Mouse (Mus musculus) limb, embryonic 15.5 days (tissue): ENCODE results near the gene Nqo2. TPM values are rescaled to one million over a fixed set of nuclear protein-coding genes. Genes with fewer than 3 reads are reported as not detected.

ENCODE experiments used
- polyA plus RNA-seq: library from polyadenylated mRNA; unstranded; fragments of >200 nt; fragmentation: Nextera tagmentation; extraction: Ambion mirVana; gene quantifications from 2 replicates; pipeline ENCODE4 v1.2.1, GENCODE M21; 2015

The Nqo2 gene
- polyA plus RNA-seq, 1 experiment from 2014 or later = 13.8 TPM

Other genes with a start within 250 kb of the Nqo2 start
- gene Serpinb6e, start 121.3 kb upstream of the Nqo2 start, polyA plus RNA-seq = not detected in 2 replicates
- gene Serpinb6c, start 59.0 kb upstream of the Nqo2 start, polyA plus RNA-seq = 4.4 and 5.3 TPM in 2 replicates
- 16.7 and 19.2 TPM in 2 replicates for gene Ripk1, start 37.7 kb downstream of the Nqo2 start, polyA plus RNA-seq
- 67.3 and 71.8 TPM in 2 replicates for gene Serpinb6a, start 38.1 kb downstream of the Nqo2 start, polyA plus RNA-seq
- 38.9 and 45.0 TPM in 2 replicates for gene Bphl, start 72.9 kb downstream of the Nqo2 start, polyA plus RNA-seq
- gene Tubb2a, start 113.3 kb downstream of the Nqo2 start, polyA plus RNA-seq = 188 and 249 TPM in 2 replicates
- gene Tubb2b, start 165.8 kb downstream of the Nqo2 start, polyA plus RNA-seq = 33.5 and 34.5 TPM in 2 replicates
- 62.6 and 65.5 TPM in 2 replicates for gene Psmg4, start 198.3 kb downstream of the Nqo2 start, polyA plus RNA-seq